Mouse (Mus musculus) heart, embryonic 10.5 days (tissue): Measurements from ENCODE around the gene Slc35e3. TPM values are rescaled to one million over a fixed set of nuclear protein-coding genes. Genes with fewer than 3 reads are reported as not detected.
"Not testable (repeated sequence)": the region's sequence is repeated elsewhere in the genome, so short reads cannot be mapped to it uniquely, and the experiment has no call there.

ENCODE experiments used
- DNase-seq: peaks from one replicate; pipeline ENCODE4 v3.0.0-alpha.2; 2017; ENCODE audit warnings: low spot score
- H3K27ac ChIP-seq: fragments of 300-500 bp; sonication (generic); 2 replicates; pipeline ENCODE4 v1.5.1; 2016; ENCODE audit warnings: mild to moderate bottlenecking
- H3K27me3 ChIP-seq: fragments of 300-500 bp; sonication (generic); 2 replicates; pipeline ENCODE4 v1.6.1; 2016; ENCODE audit warnings: mild to moderate bottlenecking; ENCODE audit not compliant: poor library complexity, insufficient read depth, severe bottlenecking
- H3K36me3 ChIP-seq: fragments of 300-500 bp; sonication (generic); 2 replicates; pipeline ENCODE4 v1.6.1; 2016; ENCODE audit warnings: mild to moderate bottlenecking, moderate library complexity
- H3K4me1 ChIP-seq: fragments of 300-500 bp; sonication (generic); 2 replicates; pipeline ENCODE4 v1.6.1; 2016; ENCODE audit warnings: mild to moderate bottlenecking
- H3K4me3 ChIP-seq: fragments of 300-500 bp; sonication (generic); 2 replicates; pipeline ENCODE4 v1.5.1; 2016; ENCODE audit warnings: mild to moderate bottlenecking, moderate library complexity
- H3K9me3 ChIP-seq: fragments of 300-500 bp; sonication (generic); 2 replicates; pipeline ENCODE4 v1.6.1; 2016; ENCODE audit warnings: mild to moderate bottlenecking, moderate library complexity
- WGBS: fragments of 180-500 bp; shearing (Covaris S2); methylation state at CpG from one replicate; pipeline ENCODE4 v1.1.7; 2016; 5-methylcytosine and 5-hydroxymethylcytosine counted together
- polyA plus RNA-seq: library from polyadenylated mRNA; unstranded; fragments of >200 nt; fragmentation: Nextera tagmentation; extraction: Ambion mirVana; gene quantifications from 2 replicates; pipeline ENCODE4 v1.2.1, GENCODE M21; 2016

The Slc35e3 gene
- polyA plus RNA-seq, 1 experiment from 2014 or later = 14.9 TPM

- peaks cover 10% of the 10 kb centered on the region for H3K4me1 ChIP-seq
- peaks cover 41% of the 10 kb centered on the region for H3K36me3 ChIP-seq
- H3K27me3 ChIP-seq = no peaks in the 10 kb centered on the region
- no peak overlapping the region for H3K27ac ChIP-seq
- no peak for DNase-seq
- H3K9me3 ChIP-seq = no peaks in the 10 kb centered on the region
- no peak overlapping the region for H3K4me3 ChIP-seq
- 87% methylated on average over 7 of the region's 7 CpGs for WGBS
Observed at GRCm38 (mm10) chr10:117747711-117748110, 1.5 kb upstream of the Slc35e3 start.

- not testable (repeated sequence) for H3K4me1 ChIP-seq, H3K27me3 ChIP-seq, H3K9me3 ChIP-seq, DNase-seq
- under 1% methylated on average over 23 of the region's 46 CpGs for WGBS
- Histone ChIP-seq H3K4me3 (peak overlapping the region; percentile 65), H3K27ac (peak overlapping the region; percentile 87), H3K36me3 (peaks cover 31% of the 10 kb centered on the region)
Observed at GRCm38 (mm10) chr10:117745570-117746296, 432 bp downstream of the Slc35e3 start.

DNA sequence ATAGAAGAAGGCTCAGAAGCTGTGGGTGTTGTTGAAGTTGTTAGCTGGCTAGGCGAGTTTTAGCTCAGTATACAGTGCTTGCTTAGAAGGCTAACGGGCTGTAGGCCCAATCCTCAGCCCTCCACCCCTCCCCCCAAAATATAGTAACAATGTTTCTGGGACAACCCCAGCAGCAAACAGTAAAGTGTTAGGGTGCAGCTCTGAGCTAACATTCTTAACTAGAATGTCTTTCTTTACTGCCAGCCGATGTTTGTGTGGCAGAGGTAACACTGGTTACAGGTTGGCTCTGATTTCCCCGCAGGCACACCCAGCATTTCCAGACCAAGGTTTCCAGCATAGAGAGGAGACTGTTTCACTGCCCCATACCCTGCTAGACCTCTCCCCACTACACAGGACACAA lies 2.2 kb downstream of the Slc35e3 start:
- no peak overlapping the region for H3K4me3 ChIP-seq
- peaks cover 29% of the 10 kb centered on the region for H3K36me3 ChIP-seq
- H3K9me3 ChIP-seq = no peaks in the 10 kb centered on the region
- H3K4me1 ChIP-seq = peaks cover 10% of the 10 kb centered on the region
- no peak overlapping the region for H3K27ac ChIP-seq
- H3K27me3 ChIP-seq = no peaks in the 10 kb centered on the region
- DNase-seq = no peak
- 72% methylated on average over 4 of the region's 4 CpGs for WGBS

DNA sequence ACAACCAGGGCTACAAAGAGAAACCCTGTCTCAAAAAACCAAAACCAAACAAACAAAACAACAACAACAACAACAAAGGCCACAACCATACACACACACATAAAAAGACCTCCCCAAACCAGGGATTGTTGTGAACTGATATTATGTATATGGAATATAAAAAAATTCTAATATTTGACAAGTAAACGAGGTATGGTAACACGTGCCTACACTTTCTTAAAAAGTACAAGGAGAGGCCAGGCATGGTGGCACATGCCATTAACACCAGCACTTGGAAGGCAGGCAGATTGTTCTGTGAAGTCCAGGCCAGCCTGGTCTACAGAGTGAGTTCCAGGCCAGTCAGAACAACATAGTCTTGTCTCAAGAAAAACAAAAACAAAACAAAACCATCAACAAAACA lies 3.0 kb downstream of the Slc35e3 start:
- H3K4me1 ChIP-seq = peaks cover 8% of the 10 kb centered on the region
- no peak overlapping the region for H3K4me3 ChIP-seq
- H3K27ac ChIP-seq = no peak overlapping the region
- peaks cover 29% of the 10 kb centered on the region for H3K36me3 ChIP-seq
- H3K27me3 ChIP-seq = no peaks in the 10 kb centered on the region
- 82% methylated on average over 2 of the region's 2 CpGs for WGBS
- DNase-seq = no peak
- H3K9me3 ChIP-seq = no peaks in the 10 kb centered on the region

DNA sequence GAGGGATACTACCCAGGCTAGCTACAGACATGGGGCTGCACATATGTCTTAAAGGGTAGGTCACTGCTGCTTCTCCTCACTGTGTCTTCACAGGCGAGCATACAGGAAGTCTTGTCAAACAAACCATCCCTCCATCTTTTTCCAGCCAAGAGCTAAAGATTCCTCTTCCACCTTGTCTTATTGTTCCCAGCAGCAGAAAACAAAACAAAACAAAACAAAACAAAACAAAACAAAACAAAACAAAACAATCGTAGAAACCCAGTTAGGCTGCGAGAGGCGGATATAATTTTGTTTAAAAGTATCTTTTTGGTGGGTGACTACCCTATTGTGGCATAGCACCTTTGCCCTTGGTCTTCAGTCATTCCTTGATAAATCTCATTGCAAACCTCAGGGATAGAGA lies 3.5 kb downstream of the Slc35e3 start:
- WGBS = 83% methylated on average over 4 of the region's 4 CpGs
- H3K4me1 ChIP-seq = peaks cover 8% of the 10 kb centered on the region
- H3K27ac ChIP-seq = no peak overlapping the region
- H3K9me3 ChIP-seq = no peaks in the 10 kb centered on the region
- H3K4me3 ChIP-seq = no peak overlapping the region
- H3K36me3 ChIP-seq = peaks cover 31% of the 10 kb centered on the region
- no peaks in the 10 kb centered on the region for H3K27me3 ChIP-seq
- DNase-seq = no peak

- no peaks in the 10 kb centered on the region for H3K27me3 ChIP-seq
- WGBS = 78% methylated on average over 15 of the region's 15 CpGs
- no peak overlapping the region for H3K4me3 ChIP-seq
- H3K9me3 ChIP-seq = no peaks in the 10 kb centered on the region
- DNase-seq = no peak
- H3K36me3 ChIP-seq = peaks cover 34% of the 10 kb centered on the region
- H3K4me1 ChIP-seq = peaks cover 8% of the 10 kb centered on the region
- H3K27ac ChIP-seq = peak overlapping the region; percentile 39; the same call in 1 of the 2 replicates
Observed at GRCm38 (mm10) chr10:117741698-117742475, 4.3 kb downstream of the Slc35e3 start.

GRCm38 (mm10) chr10:117740921-117741320 lies 5.2 kb downstream of the Slc35e3 start:
- no peak for DNase-seq
- Histone ChIP-seq H3K4me3 (no peak overlapping the region), H3K27ac (no peak overlapping the region), H3K27me3 (no peaks in the 10 kb centered on the region), H3K4me1 (peaks cover 8% of the 10 kb centered on the region), H3K36me3 (peaks cover 42% of the 10 kb centered on the region), H3K9me3 (no peaks in the 10 kb centered on the region)
- 83% methylated on average over 9 of the region's 9 CpGs for WGBS

GRCm38 (mm10) chr10:117740171-117740570 lies 6.0 kb downstream of the Slc35e3 start:
- DNase-seq = no peak
- H3K4me3 ChIP-seq = no peak overlapping the region
- H3K36me3 ChIP-seq = peaks cover 42% of the 10 kb centered on the region
- WGBS = 94% methylated on average over 10 of the region's 10 CpGs
- H3K9me3 ChIP-seq = no peaks in the 10 kb centered on the region
- H3K27ac ChIP-seq = no peak overlapping the region
- H3K4me1 ChIP-seq = peaks cover 4% of the 10 kb centered on the region
- H3K27me3 ChIP-seq = no peaks in the 10 kb centered on the region

GRCm38 (mm10) chr10:117739648-117739948 lies 6.6 kb downstream of the Slc35e3 start:
- H3K36me3 ChIP-seq = peaks cover 42% of the 10 kb centered on the region
- no peaks in the 10 kb centered on the region for H3K27me3 ChIP-seq
- no peaks in the 10 kb centered on the region for H3K4me1 ChIP-seq
- no peaks in the 10 kb centered on the region for H3K9me3 ChIP-seq
- no peak overlapping the region for H3K4me3 ChIP-seq
- no peak for DNase-seq
- WGBS = 92% methylated on average over 6 of the region's 6 CpGs
- H3K27ac ChIP-seq = no peak overlapping the region

- Histone ChIP-seq H3K4me1 (no peaks in the 10 kb centered on the region), H3K9me3 (no peaks in the 10 kb centered on the region), H3K4me3 (no peak overlapping the region), H3K27ac (no peak overlapping the region), H3K27me3 (no peaks in the 10 kb centered on the region), H3K36me3 (peaks cover 42% of the 10 kb centered on the region)
- no peak for DNase-seq
- WGBS = 87% methylated on average over 15 of the region's 15 CpGs
Observed at GRCm38 (mm10) chr10:117738928-117739647, 7.1 kb downstream of the Slc35e3 start.

DNA sequence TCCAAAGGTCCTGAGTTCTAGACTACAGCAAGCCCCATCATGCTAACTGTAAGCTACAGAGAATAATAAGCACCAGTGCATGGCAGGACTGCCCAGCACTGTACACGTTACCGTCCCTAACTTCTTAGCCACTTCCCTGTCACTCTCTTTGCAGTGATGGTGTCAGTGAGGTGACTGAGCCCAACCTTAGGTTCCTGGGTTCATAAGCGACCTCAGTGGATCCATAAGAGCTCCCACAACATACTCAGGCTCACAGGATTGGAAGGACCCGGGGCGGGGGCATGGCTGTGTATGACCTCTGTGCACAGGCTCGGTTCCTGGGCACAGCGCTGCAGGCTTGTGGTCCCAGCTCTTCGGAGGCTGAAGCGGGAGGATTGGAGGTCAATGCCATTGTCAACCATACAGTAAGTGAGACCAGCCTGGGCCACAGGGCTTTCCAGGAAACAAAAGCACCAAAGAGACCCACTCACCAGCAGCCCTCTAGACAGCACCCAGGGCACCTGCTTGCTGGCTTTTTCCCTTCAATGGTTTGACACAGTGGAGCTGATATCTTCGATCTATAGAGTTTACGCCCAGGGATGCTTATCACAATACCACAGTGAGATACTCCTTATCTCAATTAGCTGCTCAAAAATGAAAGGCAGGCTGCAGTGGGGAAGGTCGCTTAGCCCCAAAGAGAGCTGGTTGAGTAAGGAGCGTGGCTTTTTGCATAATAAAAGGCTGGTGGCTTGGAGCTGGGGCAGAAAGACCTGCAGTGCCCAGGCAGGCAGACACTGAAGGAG lies 7.8 kb downstream of the Slc35e3 start:
- Histone ChIP-seq H3K4me3 (no peak overlapping the region), H3K36me3 (peaks cover 42% of the 10 kb centered on the region), H3K27me3 (no peaks in the 10 kb centered on the region), H3K9me3 (no peaks in the 10 kb centered on the region), H3K27ac (no peak overlapping the region), H3K4me1 (peaks cover 2% of the 10 kb centered on the region; the same call in 1 of the 2 replicates)
- no peak for DNase-seq
- 85% methylated on average over 13 of the region's 13 CpGs for WGBS

DNA sequence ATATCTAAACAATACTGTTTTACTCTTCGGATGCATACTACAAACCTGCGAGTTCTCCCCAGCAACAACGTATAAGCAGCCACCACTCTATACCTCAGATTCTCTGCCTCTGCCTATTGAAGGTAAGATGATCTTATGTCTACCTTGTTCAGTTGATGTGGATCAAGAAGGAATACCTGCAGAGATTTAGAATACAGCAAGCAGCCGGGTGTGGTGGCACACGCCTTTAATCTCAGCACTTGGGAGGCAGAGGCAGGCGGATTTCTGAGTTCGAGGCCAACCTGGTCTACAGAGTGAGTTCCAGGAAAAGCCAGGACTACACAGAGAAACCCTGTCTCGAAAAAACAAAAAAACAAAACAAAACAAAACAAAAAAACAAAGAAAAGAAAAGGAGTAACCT lies 8.7 kb downstream of the Slc35e3 start:
- not testable (repeated sequence) for H3K27me3 ChIP-seq, H3K4me1 ChIP-seq, H3K27ac ChIP-seq, DNase-seq, H3K9me3 ChIP-seq, H3K4me3 ChIP-seq
- peaks cover 42% of the 10 kb centered on the region for H3K36me3 ChIP-seq
- WGBS = 93% methylated on average over 8 of the region's 8 CpGs
